Mouse (Mus musculus) left cerebral cortex, adult 2 months (tissue): Measurements from ENCODE around the gene Fam219a. TPM values are rescaled to one million over a fixed set of nuclear protein-coding genes. Genes with fewer than 3 reads are reported as not detected.
A peak's percentile ranks its signal among the peaks of the same experiment; 100 is the strongest.

Experiments used
- DNase-seq, 2 experiments: peaks; one replicate each; pipeline ENCODE4 v3.0.0; 2021 to 2022; ENCODE audit warnings: low spot score in 2 of 2, mixed read lengths in 1 of 2; ENCODE audit errors: extremely low spot score in 1 of 2
- H3K27ac ChIP-seq: fragments of 200-600 bp; 2 replicates; pipeline ENCODE4 v1.8.1; 2022
- H3K4me3 ChIP-seq: fragments of 200-600 bp; 2 replicates; pipeline ENCODE4 v1.8.1; 2022
- CTCF ChIP-seq: fragments of 200-600 bp; IDR thresholded peaks from 2 replicates; pipeline ENCODE4 v1.8.1; 2022; ENCODE audit warnings: antibody characterized with exemption, mild to moderate bottlenecking, moderate library complexity
- intact Hi-C: fragments of 180-260 bp; cut with DNase I; formaldehyde crosslinking; loops from one replicate; pipeline ENCODE4 v1.15.1; 2025
- total RNA-seq, 2 experiments: library from RNA; stranded (reverse); gene quantifications; 2 replicates each; pipeline ENCODE4 v1.2.3; 2021

Gene Fam219a
- total RNA-seq, 2 experiments from 2014 or later = 195 to 209 TPM

DNA sequence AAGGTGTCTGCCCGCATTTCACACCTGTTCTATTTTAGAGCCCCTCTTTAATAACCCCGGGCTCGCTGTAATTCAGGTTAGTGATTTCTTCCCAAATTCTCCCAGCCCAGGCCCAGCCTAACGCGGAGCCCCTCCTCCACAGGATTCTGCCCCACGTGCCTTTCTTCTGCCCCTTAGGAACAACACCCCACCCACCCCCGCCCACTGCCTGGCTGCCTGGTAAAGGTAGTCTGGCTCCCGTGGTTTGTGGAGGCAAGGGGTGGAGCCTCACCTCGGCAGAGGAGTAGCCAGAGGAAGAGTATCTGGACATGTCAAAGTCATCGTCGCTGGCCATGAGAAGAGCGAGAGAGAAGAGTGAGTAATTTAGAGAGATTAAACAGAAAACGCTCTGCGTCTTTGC lies 48.7 kb downstream of the Fam219a start:
- Histone ChIP-seq H3K27ac (no peak overlapping the region; the same call in 1 of the 2 replicates), H3K4me3 (no peak overlapping the region)
- TF ChIP-seq CTCF = no peak
- intact Hi-C loops = loop anchor here (5.0 kb wide), 1 partner anchor 187 kb away; no protein-coding TSS in a partner anchor
- no peak for DNase-seq

DNA sequence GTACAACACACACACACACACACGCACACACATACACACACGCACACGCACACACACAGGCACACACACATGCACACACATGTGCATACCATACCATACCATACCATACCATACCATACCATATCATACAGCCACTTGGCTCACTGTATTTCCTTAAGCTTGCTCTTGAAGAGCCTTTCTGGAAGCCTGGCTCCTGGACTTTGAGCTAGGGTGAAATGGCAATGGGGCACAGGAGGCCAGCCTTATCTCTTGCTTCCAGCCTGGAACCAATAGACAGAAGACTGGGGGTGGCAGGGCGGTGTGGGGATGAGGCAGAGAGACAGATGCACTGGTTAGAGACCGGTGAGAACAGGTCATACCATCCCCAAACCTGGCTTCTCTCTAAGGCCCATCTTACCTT lies 50.1 kb downstream of the Fam219a start:
- intact Hi-C loops = no loop called here
- Histone ChIP-seq H3K4me3 (no peak overlapping the region), H3K27ac (no peak overlapping the region)
- no peak for TF ChIP-seq CTCF
- DNase-seq = no peak

DNA sequence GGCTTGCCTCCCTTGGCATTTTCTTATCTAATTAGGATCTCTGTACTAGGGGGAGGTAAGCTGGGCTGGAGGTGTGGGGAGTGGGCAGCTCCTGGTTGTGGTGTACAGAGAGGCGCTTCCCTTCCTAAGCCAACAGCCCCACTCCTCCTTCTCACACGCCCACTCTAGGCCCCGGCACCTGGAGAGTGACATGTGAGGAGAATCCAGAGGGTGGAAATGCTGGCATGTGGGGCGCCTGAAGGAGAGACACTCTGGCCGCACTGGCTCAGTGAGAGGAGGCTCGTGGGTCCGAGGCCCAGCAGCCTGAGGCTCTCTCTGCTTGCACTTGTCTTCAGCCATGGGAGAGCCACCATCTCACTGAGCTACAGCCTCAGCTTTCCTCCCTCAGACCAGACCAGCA lies 51.0 kb downstream of the Fam219a start:
- Histone ChIP-seq H3K4me3 (no peak overlapping the region), H3K27ac (peak overlapping the region; percentile 61)
- TF ChIP-seq CTCF = no peak
- DNase-seq = no peak
- intact Hi-C loops = no loop called here

DNA sequence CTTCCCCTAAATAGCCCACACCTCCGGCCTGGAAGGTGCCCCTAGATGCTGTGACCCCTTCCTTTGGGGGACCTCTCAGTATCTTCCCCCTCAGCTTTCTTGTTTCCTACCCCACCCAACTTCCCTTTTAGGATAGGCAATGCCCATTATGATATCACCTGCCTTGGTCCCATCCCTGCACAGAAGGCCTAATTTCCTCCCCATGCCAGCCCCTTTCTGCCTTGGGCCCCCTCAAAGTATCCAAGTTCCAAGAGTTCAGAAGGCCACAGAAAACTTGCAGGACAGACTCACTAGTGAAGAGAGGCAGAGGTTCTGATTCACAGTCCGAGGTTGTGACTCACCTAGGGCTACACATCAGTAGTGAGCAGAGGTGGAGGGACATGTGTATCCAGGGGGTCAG lies 52.1 kb downstream of the Fam219a start, which contains the start of gene 1110017D15Rik:
Gene 1110017D15Rik (minus strand): TSS at position 101 of the 400 bp plus-strand sequence.
- no peak for TF ChIP-seq CTCF
- intact Hi-C loops = no loop called here
- H3K4me3 ChIP-seq = no peak within 1 kb of the TSS
- 0 out of 2 replicates have a peak within 1 kb of the TSS, but pooled peaks have one; percentile 61 for H3K27ac ChIP-seq
- DNase-seq = no peak

DNA sequence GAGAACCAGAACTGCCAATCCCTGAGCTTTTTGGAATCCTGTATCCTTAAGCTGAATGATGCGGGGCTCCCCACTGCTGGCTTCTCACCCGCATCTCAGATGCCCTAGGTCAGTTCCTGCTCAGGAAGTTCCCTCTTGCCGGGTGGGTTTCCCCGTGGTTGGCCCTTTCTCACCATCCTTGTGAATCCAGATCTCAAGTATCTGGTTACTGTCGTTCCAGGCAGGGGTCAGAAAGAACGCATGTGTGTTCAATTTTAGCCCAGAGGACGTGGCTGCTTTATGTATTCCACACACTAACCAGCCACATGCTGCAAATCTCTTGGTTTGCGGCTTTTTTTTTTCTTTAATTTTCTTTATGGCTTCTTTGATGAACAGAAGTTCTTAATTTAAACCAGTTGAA lies 55.6 kb downstream of the Fam219a start:
- H3K27ac ChIP-seq = no peak overlapping the region

DNA sequence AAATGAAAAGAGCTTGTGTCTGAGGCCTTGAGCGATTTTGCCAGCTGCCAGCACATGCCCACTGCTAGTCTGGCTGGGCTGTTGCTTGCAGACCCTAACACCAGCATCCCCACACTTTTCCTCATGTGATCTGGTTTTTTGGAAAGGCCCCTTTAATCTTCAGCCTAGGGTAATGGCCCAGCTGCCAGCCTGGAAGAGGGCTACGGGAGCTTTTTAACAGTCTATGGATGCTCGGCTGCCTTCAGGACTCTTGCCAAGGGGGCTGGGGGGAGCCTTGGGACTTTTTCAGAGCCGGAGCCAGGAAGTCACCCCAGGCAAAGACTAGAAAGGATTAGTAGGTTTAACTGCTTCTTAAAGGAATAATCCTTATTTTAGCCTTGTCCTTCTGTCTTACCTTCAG lies 56.0 kb downstream of the Fam219a start:
- intact Hi-C loops = no loop called here
- no peak for DNase-seq
- Histone ChIP-seq H3K4me3 (no peak overlapping the region), H3K27ac (no peak overlapping the region)
- no peak for TF ChIP-seq CTCF

More for the DNA sequence above, 55.6 kb downstream of the Fam219a start:
- TF ChIP-seq CTCF = no peak
- H3K4me3 ChIP-seq = no peak overlapping the region
- no peak for DNase-seq
- intact Hi-C loops = no loop called here

DNA sequence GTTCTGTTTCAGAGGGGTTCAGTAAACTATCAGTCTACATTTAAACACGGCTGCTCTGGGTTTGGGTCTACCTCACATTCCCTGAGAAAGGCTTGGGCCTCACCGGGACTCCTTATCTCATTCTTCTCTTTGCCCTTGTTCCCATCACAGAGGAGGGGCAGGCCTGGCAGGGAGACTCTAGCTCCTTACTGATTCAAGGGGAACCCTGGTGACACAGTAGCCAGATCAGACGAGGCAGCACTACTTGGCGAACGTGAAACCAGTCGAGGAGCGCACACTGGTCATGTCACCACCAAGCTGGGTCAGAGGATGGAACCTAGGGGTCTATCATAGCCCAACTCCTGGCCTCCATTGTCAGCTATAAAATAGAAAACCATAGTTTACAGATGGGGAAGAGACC lies 61.3 kb downstream of the Fam219a start:
- intact Hi-C loops = no loop called here
- H3K27ac ChIP-seq = no peak overlapping the region

DNA sequence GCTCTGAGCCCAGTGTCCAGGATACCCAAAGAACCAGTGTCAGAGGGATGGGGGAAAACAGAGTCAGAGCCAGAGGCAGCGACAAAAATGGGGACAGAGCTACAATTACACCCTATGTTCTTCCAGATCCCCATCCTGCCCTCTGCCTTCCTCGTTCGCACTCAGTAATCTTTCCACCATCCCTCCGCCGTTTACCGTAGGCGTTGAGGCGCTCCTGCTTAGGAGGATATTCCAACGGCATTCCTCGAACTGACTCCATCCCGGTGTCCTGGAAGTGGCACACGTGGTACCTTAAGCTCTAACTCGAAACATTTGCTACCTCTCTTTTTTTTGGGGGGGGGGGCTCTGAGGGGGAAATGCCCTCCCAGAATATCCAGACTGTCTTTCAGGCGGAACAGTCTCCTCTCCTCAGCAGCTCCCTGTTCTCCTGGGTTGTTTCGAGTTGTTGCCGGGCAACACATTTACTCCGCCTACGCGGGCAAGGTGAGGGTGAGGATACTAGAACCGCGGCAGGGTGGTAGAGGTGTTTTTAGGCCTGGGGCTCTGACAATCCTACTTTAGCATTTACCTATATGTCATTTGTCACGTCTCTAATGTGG lies 61.9 kb downstream of the Fam219a start:
- intact Hi-C loops = no loop called here
- DNase-seq = no peak
- Histone ChIP-seq H3K27ac (peak overlapping the region; percentile 65), H3K4me3 (peak overlapping the region; percentile 52)
- TF ChIP-seq CTCF = no peak

More for the DNA sequence above, 61.3 kb downstream of the Fam219a start:
- no peak overlapping the region for H3K4me3 ChIP-seq
- DNase-seq = no peak
- TF ChIP-seq CTCF = no peak

DNA sequence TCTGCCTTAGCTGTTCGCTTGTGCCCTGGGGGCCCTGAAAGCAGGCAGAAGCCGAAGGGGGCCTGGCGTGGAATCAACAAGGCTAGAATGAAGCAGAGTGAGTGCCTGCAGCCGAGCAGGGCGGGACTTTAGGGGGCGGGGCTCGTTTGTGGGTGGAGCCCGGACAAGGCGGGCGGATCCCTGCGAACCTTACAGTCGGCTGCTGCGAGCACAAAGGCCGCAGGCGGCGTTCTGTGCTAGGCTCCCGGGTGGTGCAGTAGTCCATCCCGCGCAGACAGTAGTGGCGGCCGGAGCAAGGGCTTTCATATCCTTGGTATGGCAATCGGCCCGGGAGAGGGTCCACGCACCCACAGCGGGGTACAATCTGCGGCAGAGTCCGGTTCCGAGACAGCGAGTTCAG lies 62.4 kb downstream of the Fam219a start:
- TF ChIP-seq CTCF = peak; percentile 14
- DNase-seq = peak; percentile 82 to 86
- Histone ChIP-seq H3K4me3 (peak overlapping the region; percentile 52), H3K27ac (peak overlapping the region; percentile 65)
- intact Hi-C loops = loop anchor here (1.0 kb wide), 1 partner anchor 39 kb away; no protein-coding TSS in a partner anchor

DNA sequence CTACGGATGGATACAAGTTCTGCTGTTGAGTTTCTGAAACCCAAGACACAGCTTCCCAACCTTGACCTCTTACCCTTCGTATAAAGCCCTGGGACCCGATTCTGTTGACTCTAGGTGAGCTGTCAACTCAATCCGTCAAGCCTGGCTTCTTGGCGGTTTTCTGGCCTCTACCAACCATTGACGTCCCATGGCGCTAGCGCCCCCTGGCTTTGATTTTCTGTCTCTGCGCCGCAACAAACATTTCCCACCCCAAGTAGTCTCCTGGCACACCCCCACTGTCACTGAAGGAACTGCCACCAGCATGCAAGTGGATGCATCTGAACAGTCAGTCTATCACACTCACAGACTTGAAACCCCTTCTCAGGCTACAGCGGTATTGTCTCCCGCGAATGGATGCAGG lies 63.2 kb downstream of the Fam219a start:
- peak in 1 of 2 experiments; percentile 55 for DNase-seq
- peak; percentile 63 for TF ChIP-seq CTCF
- intact Hi-C loops = loop anchor here (1.0 kb wide), 1 partner anchor 38 kb away; no protein-coding TSS in a partner anchor
- peak overlapping the region; percentile 65; the same call in 1 of the 2 replicates for H3K27ac ChIP-seq
- peak overlapping the region; percentile 52; the same call in 1 of the 2 replicates for H3K4me3 ChIP-seq

DNA sequence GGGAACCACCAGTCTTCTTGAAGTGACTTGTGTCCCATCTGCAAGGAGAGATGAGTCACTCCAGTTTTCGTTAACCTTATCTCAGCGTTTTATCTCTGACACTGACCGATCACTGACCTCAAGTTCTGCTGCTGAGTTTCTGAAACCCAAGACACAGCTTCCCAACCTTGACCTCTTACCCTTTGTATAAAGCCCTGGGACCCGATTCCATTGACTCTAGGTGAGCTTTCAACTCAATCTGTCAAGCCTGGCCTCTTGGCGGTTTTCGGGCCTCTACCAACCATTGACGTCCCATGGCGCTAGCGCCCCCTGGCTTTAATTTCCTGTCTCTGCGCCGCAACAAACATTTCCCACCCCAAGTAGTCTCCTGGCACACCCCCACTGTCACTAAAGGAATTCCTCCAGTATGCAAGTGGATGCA lies 64.2 kb downstream of the Fam219a start:
- intact Hi-C loops = no loop called here
- H3K27ac ChIP-seq = no peak overlapping the region
- H3K4me3 ChIP-seq = no peak overlapping the region
- no peak for DNase-seq
- peak; percentile 36 for TF ChIP-seq CTCF

DNA sequence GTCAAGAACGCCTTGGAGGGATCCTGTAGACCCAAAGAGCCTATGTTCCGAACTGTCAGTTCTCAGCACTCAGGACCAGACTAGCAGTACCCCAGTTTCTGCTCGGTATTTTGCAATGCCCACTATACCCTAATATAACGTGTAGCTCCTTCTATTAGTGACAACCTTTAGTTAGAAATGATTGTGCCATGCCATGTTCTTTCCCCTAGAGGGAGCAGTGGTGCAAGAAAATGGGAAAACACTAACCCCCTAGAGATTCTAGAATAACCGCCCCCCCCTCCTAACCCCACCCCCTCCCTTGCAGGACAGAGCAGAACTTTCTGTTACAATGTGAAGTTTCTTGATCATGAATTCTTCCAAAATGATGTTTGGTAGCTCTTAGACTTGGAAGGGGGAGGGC lies 65.0 kb downstream of the Fam219a start:
- Histone ChIP-seq H3K27ac (no peak overlapping the region), H3K4me3 (no peak overlapping the region)
- no peak for DNase-seq
- intact Hi-C loops = no loop called here
- TF ChIP-seq CTCF = peak; percentile 43

DNA sequence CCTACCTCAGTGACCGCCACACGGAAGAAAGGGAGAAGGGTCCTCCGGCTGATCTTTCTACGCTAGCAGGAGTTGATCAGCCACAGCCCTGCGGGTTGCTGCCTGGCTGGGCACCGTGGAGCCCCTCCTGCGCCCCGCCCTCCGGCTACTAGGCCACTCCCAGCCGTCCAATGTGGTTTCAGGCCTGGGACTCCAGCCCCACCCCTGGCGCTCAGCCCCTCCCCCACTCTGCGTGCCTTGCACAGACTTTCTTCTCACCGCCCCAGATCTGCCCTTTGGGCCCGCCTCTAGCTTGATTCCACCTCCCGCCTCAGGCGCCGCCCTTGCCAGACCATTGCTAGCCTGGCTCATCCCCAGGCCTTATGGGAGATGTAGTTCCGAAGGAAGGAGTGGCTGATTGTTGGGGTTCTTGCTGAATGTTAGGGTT lies 66.3 kb downstream of the Fam219a start, which contains the start of gene AI464131:
Gene AI464131 (minus strand): TSS at position 91 of the 427 bp plus-strand sequence.
- DNase-seq = peak; percentile 90 to 93
- H3K27ac ChIP-seq = peak within 1 kb of the TSS; percentile 33; the same call in 1 of the 2 replicates
- no peak; the same call in 1 of the 2 replicates for TF ChIP-seq CTCF
- intact Hi-C loops = no loop called here
- H3K4me3 ChIP-seq = peak within 1 kb of the TSS; percentile 52
